Mouse (Mus musculus) liver, adult 2 months (tissue): ENCODE data around the gene Snx19.
A peak's percentile ranks its signal among the peaks of the same experiment; 100 is the strongest.

ENCODE experiments used
- CTCF ChIP-seq: fragments of 200-500 bp; IDR thresholded peaks from 2 replicates; pipeline ENCODE4 v1.5.1; 2011; ENCODE audit warnings: low read depth, low read length, control low read depth
- POLR2A ChIP-seq: fragments of 200-500 bp; IDR thresholded peaks from 2 replicates; pipeline ENCODE4 v1.6.1; 2011; ENCODE audit warnings: low read length, control low read depth; ENCODE audit not compliant: insufficient read depth; ENCODE audit errors: extremely low read depth

DNA sequence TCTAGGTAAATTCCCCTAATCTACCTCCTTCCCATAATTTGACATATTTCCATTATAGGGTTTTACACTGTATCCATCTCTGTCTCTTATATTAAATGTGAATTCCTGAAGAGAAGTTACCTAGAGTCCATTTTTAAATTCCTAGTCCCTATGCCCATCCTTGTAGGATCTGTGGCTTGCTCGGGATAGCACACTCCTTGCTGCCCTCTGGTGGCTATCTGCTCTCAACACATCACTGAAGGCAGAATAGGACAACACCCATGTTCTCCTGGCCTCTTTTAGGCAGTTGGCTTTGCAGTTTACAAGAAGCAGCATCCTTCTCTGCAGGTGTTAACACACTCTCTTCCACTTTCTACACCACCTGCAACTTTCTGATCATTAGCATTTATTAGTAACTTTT lies 4.0 kb upstream of the Snx19 start:
- TF ChIP-seq POLR2A (no peak), CTCF (peak; percentile 74; the same call in 1 of the 2 replicates)
